Mouse (Mus musculus) cerebellum, adult 8-10 months (tissue): Measurements from ENCODE around the gene Scg2.

ENCODE experiments used
- DNase-seq: peaks from one replicate; pipeline ENCODE4 v3.0.0; 2022

Scg2 gene

GRCm38 (mm10) chr1:79439609-79440308 is at the start of gene Scg2:
Gene Scg2 (minus strand): TSS chr1:79440120.
- DNase-seq, result peak; percentile 88

GRCm38 (mm10) chr1:79485546-79485945 is 45.6 kb upstream of the Scg2 start:
- DNase-seq, result no peak

DNA sequence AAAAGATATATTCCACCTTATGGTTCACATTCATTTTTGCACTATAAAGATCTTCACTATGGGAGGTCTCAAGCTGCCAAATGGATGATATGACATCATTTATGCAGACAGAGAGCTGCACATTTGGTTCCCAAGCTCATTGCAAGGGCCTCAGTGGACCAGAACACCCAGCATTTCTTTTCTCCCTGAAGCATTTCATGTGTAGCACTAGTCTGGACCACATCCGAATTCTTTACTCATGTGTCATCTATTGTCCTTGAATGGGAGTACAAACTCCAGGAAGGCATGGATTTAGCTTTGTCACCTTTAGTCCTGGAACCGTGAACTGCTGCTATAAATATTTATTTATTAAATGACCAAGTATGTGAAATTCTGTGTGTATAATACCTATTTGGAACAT is 30.9 kb upstream of the Scg2 start:
- no peak for DNase-seq

DNA sequence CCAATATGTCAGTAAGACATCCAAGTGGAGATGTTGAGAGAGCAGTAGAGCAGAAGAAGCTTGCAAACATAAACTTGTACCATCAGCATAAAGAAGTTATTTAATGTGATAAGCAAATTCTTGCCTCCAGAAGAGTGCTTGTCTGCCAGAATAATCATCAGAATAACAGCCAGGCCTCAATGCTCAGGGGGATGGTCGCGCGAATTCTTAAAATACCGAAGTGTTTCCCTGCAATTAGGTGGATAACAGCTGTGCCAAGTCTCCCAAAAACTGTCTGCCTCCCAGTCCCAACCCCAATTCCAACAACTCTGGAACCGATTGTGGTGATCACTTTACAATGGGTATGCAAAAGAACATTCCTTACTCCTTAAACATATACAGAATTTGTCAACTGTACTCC is 30.0 kb upstream of the Scg2 start:
- no peak for DNase-seq

DNA sequence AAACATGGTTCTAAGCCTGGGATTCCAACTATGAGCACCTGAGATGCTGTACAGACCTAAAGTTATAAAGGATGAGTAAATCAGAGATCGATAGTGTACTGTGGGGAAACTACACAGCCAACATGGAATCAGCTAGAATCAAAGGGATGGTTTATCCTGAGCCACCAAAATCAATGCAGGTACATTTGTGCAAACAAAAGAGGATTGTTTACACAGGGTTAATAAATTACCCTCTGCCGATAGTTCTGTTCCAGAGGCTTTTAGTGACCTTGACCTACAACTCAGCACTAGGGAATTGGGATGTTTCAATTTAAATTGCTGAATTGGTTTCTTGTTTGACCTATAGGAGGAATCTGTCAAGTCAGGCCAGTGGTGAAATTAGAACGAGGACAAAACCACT is 26.7 kb upstream of the Scg2 start:
- no peak for DNase-seq

DNA sequence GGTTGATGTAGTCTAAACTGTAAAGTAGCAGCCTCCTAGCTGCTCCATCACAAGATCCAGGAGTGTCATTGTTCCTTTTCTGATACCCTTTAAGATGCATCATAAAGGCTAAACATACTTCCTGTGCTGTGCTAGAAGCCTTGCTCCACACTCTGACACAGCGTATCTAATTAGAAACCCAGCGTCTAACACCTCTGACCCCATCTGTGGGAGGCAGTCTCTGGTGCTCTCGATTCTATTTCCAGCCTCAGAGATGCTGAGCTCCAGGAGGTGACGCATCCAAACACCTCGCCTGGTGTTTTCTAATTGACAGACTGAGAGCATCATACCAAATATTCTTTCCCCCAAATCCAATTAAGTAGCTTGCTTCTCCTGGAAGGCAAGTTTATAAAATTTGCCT is 18.6 kb upstream of the Scg2 start:
- DNase-seq, result no peak

DNA sequence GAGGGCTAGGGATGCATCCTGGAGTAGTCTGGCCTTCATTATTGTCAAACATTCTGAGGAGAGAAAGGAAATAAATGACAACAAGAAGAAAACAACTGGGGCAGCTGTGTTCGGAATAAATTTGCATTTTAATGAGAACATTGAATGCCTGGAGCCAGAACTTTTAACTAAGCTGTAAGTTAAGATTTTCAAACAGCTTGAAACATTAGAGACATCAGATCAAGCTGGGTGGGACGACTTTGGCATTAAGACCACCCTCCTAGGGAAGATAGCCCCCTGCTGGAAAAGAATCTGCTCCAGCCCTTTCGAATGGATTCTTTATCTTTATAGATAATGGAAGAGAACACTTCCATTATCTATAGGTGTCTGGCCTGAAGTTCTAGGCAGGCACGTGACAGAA is 14.2 kb upstream of the Scg2 start:
- DNase-seq, result no peak

- DNase-seq, result no peak
Observed at GRCm38 (mm10) chr1:79452339-79452738, 12.4 kb upstream of the Scg2 start.

DNA sequence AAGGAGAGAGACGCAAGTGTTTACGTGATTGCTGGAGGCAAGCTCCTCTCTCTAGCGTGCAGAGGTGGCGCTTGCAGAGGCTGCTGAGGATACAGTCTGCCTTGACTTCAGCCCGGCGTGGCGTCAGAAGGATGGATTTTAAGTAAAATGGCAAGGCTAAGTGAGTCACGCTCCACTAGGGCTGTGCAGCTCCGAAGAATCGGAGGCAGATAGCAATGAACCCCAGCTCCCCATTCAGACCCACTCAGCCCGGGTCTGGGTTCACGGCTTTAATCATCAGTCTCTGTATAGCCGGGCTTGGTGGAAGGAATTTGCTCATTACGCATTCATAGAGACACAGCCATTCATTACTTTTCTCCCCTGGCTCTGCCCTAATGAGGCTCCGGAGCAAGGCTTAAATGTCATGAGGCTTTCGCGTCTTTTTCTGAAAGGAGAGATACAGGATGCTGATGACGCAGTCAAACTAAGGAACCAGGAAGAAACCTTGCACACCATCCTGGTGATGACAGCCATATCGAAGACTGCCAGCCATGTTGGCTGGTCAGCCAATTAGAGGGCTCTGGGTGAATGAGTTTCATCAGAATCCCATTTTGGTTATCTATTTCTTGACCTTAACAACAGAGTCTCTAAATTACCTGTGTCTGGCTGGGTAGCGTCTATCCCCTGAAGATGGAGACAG is 10.6 kb upstream of the Scg2 start:
- no peak for DNase-seq

DNA sequence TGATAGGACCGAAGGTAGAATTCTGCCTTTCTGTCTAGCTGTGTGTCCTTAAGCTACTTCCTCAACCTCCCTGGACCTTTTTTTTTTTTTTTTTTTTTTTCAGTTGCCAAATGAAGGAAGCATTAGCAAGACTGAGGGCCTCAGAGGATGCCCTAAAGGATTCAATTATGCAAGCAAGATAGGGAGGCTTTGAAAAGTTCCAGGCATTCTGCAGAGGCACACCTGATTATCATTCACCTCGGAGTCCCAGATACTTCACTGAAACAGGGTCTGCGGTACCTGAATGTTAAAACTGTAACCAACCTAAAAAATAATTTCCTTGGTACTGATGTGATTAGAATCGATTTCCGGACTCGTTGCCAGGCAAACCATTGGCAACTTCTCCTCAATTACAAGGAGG is 10.0 kb upstream of the Scg2 start:
- no peak for DNase-seq

DNA sequence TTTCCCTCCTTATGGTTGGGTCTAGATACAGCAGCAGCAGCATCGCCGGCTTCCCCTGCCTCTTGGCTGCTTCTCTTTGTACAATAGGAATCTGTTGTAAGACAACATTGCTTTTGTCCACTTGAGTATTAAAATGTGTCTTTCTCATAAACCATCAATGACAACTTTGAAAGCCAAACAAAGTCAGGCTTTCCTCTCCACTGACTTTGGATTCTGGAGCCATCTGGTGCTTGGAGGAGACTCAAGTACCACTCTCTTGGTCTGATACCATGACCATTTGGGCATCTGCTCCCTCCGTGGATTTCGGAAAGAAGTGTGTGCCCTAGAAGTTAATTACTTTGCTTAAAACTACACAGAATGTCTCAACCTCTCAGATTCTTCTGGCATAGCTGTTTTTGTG is 5.7 kb upstream of the Scg2 start:
- DNase-seq, result no peak

GRCm38 (mm10) chr1:79437755-79438154 is 2.2 kb downstream of the Scg2 start:
- no peak for DNase-seq

DNA sequence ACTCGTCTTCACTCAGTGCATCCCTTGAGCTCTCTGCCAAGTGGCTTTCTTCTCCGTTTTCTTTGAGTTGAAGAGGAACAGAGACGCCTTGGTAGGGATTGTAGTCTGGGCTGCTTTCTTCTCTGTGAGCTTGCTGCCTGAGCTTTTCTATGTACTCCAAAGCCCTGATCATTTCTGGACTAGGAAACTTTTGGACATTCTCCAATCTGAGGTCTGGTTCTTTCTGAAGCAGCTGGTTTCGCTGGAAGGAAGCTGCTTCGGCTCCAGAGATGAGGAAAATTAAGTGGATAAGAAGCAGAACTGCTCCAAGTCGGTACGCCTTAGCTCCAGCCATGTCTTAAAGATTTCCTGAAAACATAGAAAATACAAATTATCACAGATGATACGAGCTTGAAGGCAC is 3.2 kb downstream of the Scg2 start:
- DNase-seq, result no peak

DNA sequence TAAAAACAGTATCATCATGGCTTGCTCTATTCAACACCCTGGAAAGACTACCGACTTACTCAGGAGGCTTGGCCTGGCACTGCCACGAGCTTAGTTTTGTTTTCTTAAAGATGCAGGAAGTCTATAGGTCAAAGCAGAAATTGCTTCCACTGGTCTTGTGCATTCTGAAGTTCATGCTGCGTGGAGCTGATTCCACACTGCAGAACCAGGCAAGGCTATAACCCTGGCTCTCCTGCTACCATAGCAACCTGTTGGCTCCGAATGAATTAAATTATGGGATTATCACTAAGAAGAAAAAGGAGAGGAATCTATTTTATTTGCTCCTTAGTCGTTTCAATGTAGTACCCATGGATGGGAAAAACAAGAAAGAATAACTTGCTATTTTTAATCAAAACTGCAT is 10.9 kb downstream of the Scg2 start:
- DNase-seq, result no peak

DNA sequence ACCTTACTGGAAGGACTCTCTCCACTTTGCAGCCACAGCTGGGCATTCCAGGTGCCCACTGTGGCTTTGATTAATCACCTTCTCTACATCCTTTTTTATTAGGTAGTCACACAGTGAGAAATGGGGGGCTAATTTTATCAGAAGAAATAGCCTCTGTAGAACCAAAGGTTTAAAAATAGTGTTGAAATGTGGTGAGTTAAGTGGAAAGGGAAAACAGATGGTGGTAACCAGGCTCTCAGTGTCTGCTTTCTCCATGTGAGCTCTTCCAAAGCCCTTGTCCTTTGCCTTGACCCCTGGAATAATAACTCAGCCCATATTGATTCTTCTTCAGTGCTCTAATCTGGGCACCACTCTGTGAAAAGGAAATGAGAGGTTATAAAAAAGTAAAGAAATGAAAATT is 24.4 kb downstream of the Scg2 start:
- DNase-seq, result no peak

DNA sequence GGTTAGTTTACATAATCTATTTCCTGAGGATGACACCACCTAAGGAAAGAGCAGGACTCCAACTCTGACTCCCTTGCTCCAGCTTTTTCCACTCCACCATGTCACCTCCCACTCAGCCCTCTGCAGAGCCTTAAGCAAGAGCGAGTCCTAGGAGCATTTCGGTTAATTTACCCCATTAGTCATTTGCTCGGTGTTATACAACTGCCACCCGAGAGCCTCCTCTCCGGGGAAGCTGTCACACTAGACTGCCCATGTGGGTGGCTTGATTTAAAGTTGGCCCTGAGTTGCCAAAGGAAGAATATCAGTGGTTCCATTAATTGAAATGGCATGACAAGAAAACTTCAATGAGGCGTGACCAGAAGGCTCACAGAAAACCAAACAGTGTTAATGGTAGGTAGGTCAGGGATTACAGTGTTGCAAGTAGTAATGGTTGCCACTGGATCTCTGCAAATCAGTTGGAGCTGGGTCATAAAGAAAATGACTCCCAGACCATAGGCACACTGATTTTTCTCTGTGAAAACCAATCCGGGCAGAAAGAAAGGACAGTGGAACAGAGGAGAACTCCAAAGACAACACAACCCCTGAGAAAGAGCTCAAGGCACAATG is 33.5 kb downstream of the Scg2 start:
- DNase-seq, result no peak

- DNase-seq, result peak; percentile 39
Observed at GRCm38 (mm10) chr1:79401090-79402012, 38.6 kb downstream of the Scg2 start.

DNA sequence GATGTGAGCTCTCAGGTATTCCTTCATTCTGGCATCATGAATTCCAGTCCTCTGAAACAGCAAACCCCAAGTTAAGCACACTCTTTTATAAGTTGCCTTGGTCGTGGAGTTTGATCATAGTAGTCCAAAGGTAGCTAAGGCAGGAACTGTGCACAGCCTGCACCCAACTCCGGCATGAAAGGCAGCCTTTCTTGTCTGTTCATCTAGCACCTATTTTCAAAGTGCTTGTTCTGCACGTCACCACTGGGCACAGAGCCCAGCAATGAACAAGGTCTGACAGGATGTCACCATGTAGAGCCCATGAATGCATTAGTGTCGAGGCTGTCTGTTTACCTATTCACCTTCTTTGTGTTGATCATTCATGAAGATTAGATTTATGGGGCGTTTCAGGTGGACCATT is 39.6 kb downstream of the Scg2 start:
- peak; percentile 9 for DNase-seq
